Mouse (Mus musculus): ENCODE results near the gene Heatr5a. TPM values are rescaled to one million over a fixed set of nuclear protein-coding genes. Genes with fewer than 3 reads are reported as not detected.

Gene Heatr5a
- polyA plus RNA-seq, 1 experiment from 2014 or later: 5.2 TPM

- Histone ChIP-seq H3K27me3 (ENCODE audit: control insufficient read depth, insufficient read depth, low read depth, low read length) (no peaks in the 10 kb centered on the region), H3K27ac (ENCODE audit: low read length) (no peak overlapping the region), H3K36me3 (ENCODE audit: control insufficient read depth, insufficient read depth) (no peaks in the 10 kb centered on the region), H3K9ac (ENCODE audit: low read depth, low read length) (no peak overlapping the region), H3K4me3 (ENCODE audit: low read depth, low read length) (no peak overlapping the region), H3K4me2 (ENCODE audit: low read depth, low read length) (no peak overlapping the region), H3K4me1 (ENCODE audit: control insufficient read depth, low read depth, low read length) (no peaks in the 10 kb centered on the region), H3K9me3 (replicated peaks; ENCODE audit: control insufficient read depth, low read length) (no peaks in the 10 kb centered on the region)
- 28% methylated on average over 3 of the region's 3 CpGs for WGBS (ENCODE audit: insufficient replicate concordance)
- no peak for ATAC-seq (ENCODE audit: low read depth)
Measured at GRCm38 (mm10) chr12:51985163-51985748, 14.1 kb upstream of the Heatr5a start.

GRCm38 (mm10) chr12:51983625-51984024, 12.5 kb upstream of the Heatr5a start:
- Histone ChIP-seq H3K9me3 (replicated peaks; ENCODE audit: control insufficient read depth, low read length) (no peaks in the 10 kb centered on the region), H3K27ac (ENCODE audit: low read length) (no peak overlapping the region), H3K4me3 (ENCODE audit: low read depth, low read length) (no peak overlapping the region), H3K4me1 (ENCODE audit: control insufficient read depth, low read depth, low read length) (no peaks in the 10 kb centered on the region), H3K9ac (ENCODE audit: low read depth, low read length) (no peak overlapping the region), H3K4me2 (ENCODE audit: low read depth, low read length) (no peak overlapping the region), H3K36me3 (ENCODE audit: control insufficient read depth, insufficient read depth) (no peaks in the 10 kb centered on the region), H3K27me3 (ENCODE audit: control insufficient read depth, insufficient read depth, low read depth, low read length) (no peaks in the 10 kb centered on the region)
- WGBS (ENCODE audit: insufficient replicate concordance): 59% methylated on average over 1 of the region's 1 CpGs
- ATAC-seq (ENCODE audit: low read depth): no peak

GRCm38 (mm10) chr12:51976531-51976930, 5.4 kb upstream of the Heatr5a start:
- WGBS (ENCODE audit: insufficient replicate concordance): 50% methylated on average over 9 of the region's 9 CpGs

GRCm38 (mm10) chr12:51974381-51974780, 3.3 kb upstream of the Heatr5a start:
- no peak overlapping the region for H3K4me2 ChIP-seq (ENCODE audit: low read depth, low read length)
- H3K27ac ChIP-seq (ENCODE audit: low read length): no peak overlapping the region
- no peaks in the 10 kb centered on the region for H3K27me3 ChIP-seq (ENCODE audit: control insufficient read depth, insufficient read depth, low read depth, low read length)
- H3K4me3 ChIP-seq (ENCODE audit: low read depth, low read length): no peak overlapping the region
- peaks cover 3% of the 10 kb centered on the region; the same call in 1 of the 2 replicates for H3K9me3 ChIP-seq (replicated peaks; ENCODE audit: control insufficient read depth, low read length)
- H3K9ac ChIP-seq (ENCODE audit: low read depth, low read length): no peak overlapping the region
- H3K36me3 ChIP-seq (ENCODE audit: control insufficient read depth, insufficient read depth): no peaks in the 10 kb centered on the region
- ATAC-seq (ENCODE audit: low read depth): no peak
- 74% methylated on average over 1 of the region's 1 CpGs for WGBS (ENCODE audit: insufficient replicate concordance)
- peaks cover 8% of the 10 kb centered on the region for H3K4me1 ChIP-seq (ENCODE audit: control insufficient read depth, low read depth, low read length)

More at GRCm38 (mm10) chr12:51976531-51976930, 5.4 kb upstream of the Heatr5a start:
- ATAC-seq (ENCODE audit: low read depth): no peak
- no peak overlapping the region for H3K4me3 ChIP-seq (ENCODE audit: low read depth, low read length)
- H3K36me3 ChIP-seq (ENCODE audit: control insufficient read depth, insufficient read depth): no peaks in the 10 kb centered on the region
- H3K4me2 ChIP-seq (ENCODE audit: low read depth, low read length): no peak overlapping the region
- no peaks in the 10 kb centered on the region for H3K27me3 ChIP-seq (ENCODE audit: control insufficient read depth, insufficient read depth, low read depth, low read length)
- H3K9ac ChIP-seq (ENCODE audit: low read depth, low read length): no peak overlapping the region
- H3K27ac ChIP-seq (ENCODE audit: low read length): no peak overlapping the region
- peaks cover 3% of the 10 kb centered on the region; the same call in 1 of the 2 replicates for H3K9me3 ChIP-seq (replicated peaks; ENCODE audit: control insufficient read depth, low read length)
- no peaks in the 10 kb centered on the region for H3K4me1 ChIP-seq (ENCODE audit: control insufficient read depth, low read depth, low read length)

GRCm38 (mm10) chr12:51972269-51973065, 1.3 kb upstream of the Heatr5a start:
- Histone ChIP-seq H3K9me3 (replicated peaks; ENCODE audit: control insufficient read depth, low read length) (peaks cover 3% of the 10 kb centered on the region; the same call in 1 of the 2 replicates), H3K4me3 (ENCODE audit: low read depth, low read length) (no peak overlapping the region), H3K4me2 (ENCODE audit: low read depth, low read length) (no peak overlapping the region), H3K4me1 (ENCODE audit: control insufficient read depth, low read depth, low read length) (peaks cover 8% of the 10 kb centered on the region), H3K27ac (ENCODE audit: low read length) (no peak overlapping the region), H3K36me3 (ENCODE audit: control insufficient read depth, insufficient read depth) (no peaks in the 10 kb centered on the region), H3K9ac (ENCODE audit: low read depth, low read length) (no peak overlapping the region), H3K27me3 (ENCODE audit: control insufficient read depth, insufficient read depth, low read depth, low read length) (no peaks in the 10 kb centered on the region)
- ATAC-seq (ENCODE audit: low read depth): no peak
- 82% methylated on average over 5 of the region's 5 CpGs for WGBS (ENCODE audit: insufficient replicate concordance)

- 1% methylated on average over 33 of the region's 35 CpGs for WGBS (ENCODE audit: insufficient replicate concordance)
- Histone ChIP-seq H3K9me3 (replicated peaks; ENCODE audit: control insufficient read depth, low read length) (peaks cover 3% of the 10 kb centered on the region; the same call in 1 of the 2 replicates), H3K4me1 (ENCODE audit: control insufficient read depth, low read depth, low read length) (peaks cover 8% of the 10 kb centered on the region), H3K36me3 (ENCODE audit: control insufficient read depth, insufficient read depth) (no peaks in the 10 kb centered on the region), H3K4me2 (ENCODE audit: low read depth, low read length) (peak overlapping the region; percentile 79), H3K9ac (ENCODE audit: low read depth, low read length) (peak overlapping the region; percentile 99), H3K27me3 (ENCODE audit: control insufficient read depth, insufficient read depth, low read depth, low read length) (no peaks in the 10 kb centered on the region), H3K4me3 (ENCODE audit: low read depth, low read length) (peak overlapping the region; percentile 100), H3K27ac (ENCODE audit: low read length) (peak overlapping the region; percentile 98)
- ATAC-seq (ENCODE audit: low read depth): peak; percentile 65
Measured at GRCm38 (mm10) chr12:51970352-51971069, 610 bp downstream of the Heatr5a start.

GRCm38 (mm10) chr12:51969876-51970275, 1.2 kb downstream of the Heatr5a start:
- no peak for ATAC-seq (ENCODE audit: low read depth)
- peak overlapping the region; percentile 100 for H3K4me3 ChIP-seq (ENCODE audit: low read depth, low read length)

GRCm38 (mm10) chr12:51969092-51969491, 2.0 kb downstream of the Heatr5a start:
- 46% methylated on average over 2 of the region's 2 CpGs for WGBS (ENCODE audit: insufficient replicate concordance)
- no peak overlapping the region for H3K4me3 ChIP-seq (ENCODE audit: low read depth, low read length)
- H3K9ac ChIP-seq (ENCODE audit: low read depth, low read length): no peak overlapping the region
- H3K27me3 ChIP-seq (ENCODE audit: control insufficient read depth, insufficient read depth, low read depth, low read length): no peaks in the 10 kb centered on the region
- no peaks in the 10 kb centered on the region for H3K36me3 ChIP-seq (ENCODE audit: control insufficient read depth, insufficient read depth)
- peaks cover 8% of the 10 kb centered on the region for H3K4me1 ChIP-seq (ENCODE audit: control insufficient read depth, low read depth, low read length)
- 0 out of 2 replicates have a peak, but pooled peaks cover 3% of the 10 kb centered on the region for H3K9me3 ChIP-seq (replicated peaks; ENCODE audit: control insufficient read depth, low read length)
- H3K4me2 ChIP-seq (ENCODE audit: low read depth, low read length): peak overlapping the region; percentile 79
- no peak overlapping the region for H3K27ac ChIP-seq (ENCODE audit: low read length)
- ATAC-seq (ENCODE audit: low read depth): no peak

More at GRCm38 (mm10) chr12:51969876-51970275, 1.2 kb downstream of the Heatr5a start:
- H3K36me3 ChIP-seq (ENCODE audit: control insufficient read depth, insufficient read depth): no peaks in the 10 kb centered on the region
- peaks cover 8% of the 10 kb centered on the region for H3K4me1 ChIP-seq (ENCODE audit: control insufficient read depth, low read depth, low read length)
- H3K27ac ChIP-seq (ENCODE audit: low read length): peak overlapping the region; percentile 98
- peak overlapping the region; percentile 99 for H3K9ac ChIP-seq (ENCODE audit: low read depth, low read length)
- no peaks in the 10 kb centered on the region for H3K27me3 ChIP-seq (ENCODE audit: control insufficient read depth, insufficient read depth, low read depth, low read length)
- WGBS (ENCODE audit: insufficient replicate concordance): 7% methylated on average over 7 of the region's 7 CpGs
- H3K4me2 ChIP-seq (ENCODE audit: low read depth, low read length): peak overlapping the region; percentile 79
- H3K9me3 ChIP-seq (replicated peaks; ENCODE audit: control insufficient read depth, low read length): peaks cover 3% of the 10 kb centered on the region; the same call in 1 of the 2 replicates

All from liver, embryonic 16.5 days (tissue).